Mouse (Mus musculus): ENCODE data around the gene Dnase1. TPM values are rescaled to one million over a fixed set of nuclear protein-coding genes. Genes with fewer than 3 reads are reported as not detected.
"Not testable (repeated sequence)": the region's sequence is repeated elsewhere in the genome, so short reads cannot be mapped to it uniquely, and the experiment has no call there.

Dnase1 gene
- polyA plus RNA-seq, 1 experiment from 2014 or later, result 3.2 TPM

- Histone ChIP-seq H3K4me2 (no peak overlapping the region), H3K27me3 (replicated peaks) (no peaks in the 10 kb centered on the region), H3K9ac (no peak overlapping the region), H3K36me3 (peaks cover 94% of the 10 kb centered on the region), H3K27ac (no peak overlapping the region), H3K4me3 (no peak overlapping the region), H3K9me3 (replicated peaks) (no peaks in the 10 kb centered on the region), H3K4me1 (no peaks in the 10 kb centered on the region)
- WGBS (ENCODE audit: insufficient replicate concordance), result 93% methylated on average over 4 of the region's 4 CpGs
- ATAC-seq, result no peak
These were observed 15.9 kb downstream of the Dnase1 start for GRCm38 (mm10) chr16:4052601-4053000.

- H3K4me2 ChIP-seq, result no peak overlapping the region
- no peak overlapping the region for H3K27ac ChIP-seq
- no peak for ATAC-seq
- H3K9ac ChIP-seq, result no peak overlapping the region
- no peaks in the 10 kb centered on the region for H3K9me3 ChIP-seq (replicated peaks)
- whole genome bisulfite sequencing (ENCODE audit: insufficient replicate concordance), result 64% methylated on average over 3 of the region's 3 CpGs
- peaks cover 95% of the 10 kb centered on the region for H3K36me3 ChIP-seq
- H3K4me3 ChIP-seq, result no peak overlapping the region
- no peaks in the 10 kb centered on the region for H3K27me3 ChIP-seq (replicated peaks)
- no peaks in the 10 kb centered on the region for H3K4me1 ChIP-seq
These were observed 17.1 kb downstream of the Dnase1 start for GRCm38 (mm10) chr16:4053811-4054210.

GRCm38 (mm10) chr16:4064945-4065344, 28.2 kb downstream of the Dnase1 start:
- peaks cover 90% of the 10 kb centered on the region for H3K36me3 ChIP-seq
- H3K27me3 ChIP-seq (replicated peaks), result no peaks in the 10 kb centered on the region
- no peaks in the 10 kb centered on the region for H3K9me3 ChIP-seq (replicated peaks)
- H3K4me2 ChIP-seq, result no peak overlapping the region
- H3K4me3 ChIP-seq, result no peak overlapping the region
- H3K4me1 ChIP-seq, result no peaks in the 10 kb centered on the region
- 67% methylated on average over 4 of the region's 4 CpGs for WGBS (ENCODE audit: insufficient replicate concordance)
- no peak overlapping the region for H3K9ac ChIP-seq
- no peak overlapping the region for H3K27ac ChIP-seq
- no peak for ATAC-seq

GRCm38 (mm10) chr16:4068588-4068987, 31.8 kb downstream of the Dnase1 start:
- 59% methylated on average over 8 of the region's 8 CpGs for WGBS (ENCODE audit: insufficient replicate concordance)
- ATAC-seq, result peak; percentile 59
- Histone ChIP-seq H3K4me2 (no peak overlapping the region), H3K9me3 (replicated peaks) (no peaks in the 10 kb centered on the region), H3K4me3 (no peak overlapping the region), H3K9ac (no peak overlapping the region), H3K4me1 (peaks cover under 1% of the 10 kb centered on the region), H3K27ac (no peak overlapping the region), H3K27me3 (replicated peaks) (no peaks in the 10 kb centered on the region), H3K36me3 (peaks cover 69% of the 10 kb centered on the region)

GRCm38 (mm10) chr16:4074297-4074696, 37.6 kb downstream of the Dnase1 start:
- Histone ChIP-seq H3K27me3 (replicated peaks) (no peaks in the 10 kb centered on the region), H3K4me1 (peaks cover 41% of the 10 kb centered on the region), H3K9ac (no peak overlapping the region), H3K36me3 (peaks cover 20% of the 10 kb centered on the region), H3K4me2 (peak overlapping the region; percentile 80), H3K27ac (no peak overlapping the region), H3K4me3 (no peak overlapping the region), H3K9me3 (replicated peaks) (no peaks in the 10 kb centered on the region)
- WGBS (ENCODE audit: insufficient replicate concordance), result 49% methylated on average over 6 of the region's 6 CpGs
- no peak for ATAC-seq

GRCm38 (mm10) chr16:4074836-4075235, 38.1 kb downstream of the Dnase1 start:
- Histone ChIP-seq H3K9ac (no peak overlapping the region), H3K4me2 (peak overlapping the region; percentile 80), H3K9me3 (replicated peaks) (no peaks in the 10 kb centered on the region), H3K27me3 (replicated peaks) (no peaks in the 10 kb centered on the region), H3K36me3 (peaks cover 20% of the 10 kb centered on the region), H3K27ac (no peak overlapping the region), H3K4me3 (no peak overlapping the region), H3K4me1 (peaks cover 41% of the 10 kb centered on the region)
- 10% methylated on average over 3 of the region's 3 CpGs for WGBS (ENCODE audit: insufficient replicate concordance)
- no peak for ATAC-seq

GRCm38 (mm10) chr16:4077384-4078061, 40.8 kb downstream of the Dnase1 start, which contains the start of gene Trap1:
TSS of gene Trap1 (minus strand) at chr16:4077827.
- peak within 1 kb of the TSS; percentile 91 for H3K27ac ChIP-seq
- H3K9ac ChIP-seq, result peak within 1 kb of the TSS; percentile 88
- peaks cover 23% of the 10 kb centered on the region for H3K36me3 ChIP-seq
- ATAC-seq, result peak; percentile 94
- no peaks in the 10 kb centered on the region for H3K27me3 ChIP-seq (replicated peaks)
- H3K4me2 ChIP-seq, result peak within 1 kb of the TSS; percentile 80
- H3K4me3 ChIP-seq, result peak within 1 kb of the TSS; percentile 93
- under 1% methylated on average over 58 of the region's 58 CpGs for WGBS (ENCODE audit: insufficient replicate concordance)
- H3K4me1 ChIP-seq, result peaks cover 41% of the 10 kb centered on the region
- no peaks in the 10 kb centered on the region for H3K9me3 ChIP-seq (replicated peaks)

GRCm38 (mm10) chr16:4078302-4078701, 41.6 kb downstream of the Dnase1 start:
- not testable (repeated sequence) for H3K9me3 ChIP-seq (replicated peaks); H3K27me3 ChIP-seq (replicated peaks); ATAC-seq
- H3K4me1 ChIP-seq, result peaks cover 41% of the 10 kb centered on the region
- peak overlapping the region; percentile 80 for H3K4me2 ChIP-seq
- peak overlapping the region; percentile 91 for H3K27ac ChIP-seq
- H3K9ac ChIP-seq, result 0 out of 2 replicates have a peak overlapping the region, but pooled peaks have one; percentile 33
- peaks cover 19% of the 10 kb centered on the region for H3K36me3 ChIP-seq
- H3K4me3 ChIP-seq, result peak overlapping the region; percentile 93
- whole genome bisulfite sequencing (ENCODE audit: insufficient replicate concordance), result 65% methylated on average over 10 of the region's 10 CpGs

- WGBS (ENCODE audit: insufficient replicate concordance), result 50% methylated on average over 1 of the region's 1 CpGs
- H3K9me3 ChIP-seq (replicated peaks), result no peaks in the 10 kb centered on the region
- ATAC-seq, result no peak
- H3K4me1 ChIP-seq, result peaks cover 30% of the 10 kb centered on the region
- H3K9ac ChIP-seq, result no peak overlapping the region
- H3K36me3 ChIP-seq, result peaks cover 21% of the 10 kb centered on the region
- no peak overlapping the region for H3K4me2 ChIP-seq
- no peak overlapping the region for H3K4me3 ChIP-seq
- H3K27ac ChIP-seq, result no peak overlapping the region
- no peaks in the 10 kb centered on the region for H3K27me3 ChIP-seq (replicated peaks)
These were observed 42.9 kb downstream of the Dnase1 start for GRCm38 (mm10) chr16:4079656-4080055.

- H3K27ac ChIP-seq; H3K4me2 ChIP-seq; H3K9me3 ChIP-seq (replicated peaks); ATAC-seq; H3K27me3 ChIP-seq (replicated peaks); H3K4me3 ChIP-seq; H3K9ac ChIP-seq: not testable (repeated sequence)
- 48% methylated on average over 3 of the region's 3 CpGs for WGBS (ENCODE audit: insufficient replicate concordance)
- H3K36me3 ChIP-seq, result peaks cover 29% of the 10 kb centered on the region
- peaks cover 22% of the 10 kb centered on the region for H3K4me1 ChIP-seq
These were observed 43.7 kb downstream of the Dnase1 start for GRCm38 (mm10) chr16:4080419-4080818.

GRCm38 (mm10) chr16:4085051-4085450, 48.3 kb downstream of the Dnase1 start:
- Histone ChIP-seq H3K27me3 (replicated peaks) (no peaks in the 10 kb centered on the region), H3K9ac (no peak overlapping the region), H3K27ac (no peak overlapping the region), H3K4me2 (no peak overlapping the region), H3K36me3 (peaks cover 75% of the 10 kb centered on the region), H3K9me3 (replicated peaks) (no peaks in the 10 kb centered on the region), H3K4me1 (no peaks in the 10 kb centered on the region), H3K4me3 (no peak overlapping the region)
- no peak for ATAC-seq
- WGBS (ENCODE audit: insufficient replicate concordance), result 92% methylated on average over 7 of the region's 7 CpGs

GRCm38 (mm10) chr16:4085851-4086387, 49.2 kb downstream of the Dnase1 start:
- H3K4me1 ChIP-seq, result no peaks in the 10 kb centered on the region
- ATAC-seq, result no peak
- H3K27ac ChIP-seq, result no peak overlapping the region
- no peak overlapping the region for H3K9ac ChIP-seq
- no peak overlapping the region for H3K4me3 ChIP-seq
- WGBS (ENCODE audit: insufficient replicate concordance), result 93% methylated on average over 9 of the region's 9 CpGs
- H3K9me3 ChIP-seq (replicated peaks), result no peaks in the 10 kb centered on the region
- peaks cover 84% of the 10 kb centered on the region for H3K36me3 ChIP-seq
- no peak overlapping the region for H3K4me2 ChIP-seq
- H3K27me3 ChIP-seq (replicated peaks), result no peaks in the 10 kb centered on the region

All from liver, embryonic 12.5 days (tissue).